Mouse (Mus musculus) right cerebral cortex, postnatal 14 days (tissue): ENCODE results near the gene Pdik1l.

Experiments used
- DNase-seq: peaks from one replicate; pipeline ENCODE4 v3.0.0; 2022

The Pdik1l gene

GRCm38 (mm10) chr4:134287575-134288025 lies at the start of gene Pdik1l:
Pdik1l (minus strand) TSS chr4:134287895.
- peak; percentile 73 for DNase-seq

- DNase-seq, result no peak
These were observed 42.6 kb upstream of the Pdik1l start for GRCm38 (mm10) chr4:134330281-134330680.

GRCm38 (mm10) chr4:134328832-134329231 lies 41.1 kb upstream of the Pdik1l start:
- no peak for DNase-seq

GRCm38 (mm10) chr4:134328151-134328550 lies 40.5 kb upstream of the Pdik1l start:
- no peak for DNase-seq

GRCm38 (mm10) chr4:134326859-134327530 lies 39.3 kb upstream of the Pdik1l start:
- no peak for DNase-seq

GRCm38 (mm10) chr4:134324655-134325054 lies 37.0 kb upstream of the Pdik1l start:
- DNase-seq, result no peak

- no peak for DNase-seq
These were observed 33.8 kb upstream of the Pdik1l start for GRCm38 (mm10) chr4:134321524-134321923.

- DNase-seq, result no peak
These were observed 32.0 kb upstream of the Pdik1l start for GRCm38 (mm10) chr4:134319674-134320073.

- no peak for DNase-seq
These were observed 31.4 kb upstream of the Pdik1l start for GRCm38 (mm10) chr4:134319074-134319473.

GRCm38 (mm10) chr4:134316390-134316789 lies 28.7 kb upstream of the Pdik1l start:
- DNase-seq, result no peak

- DNase-seq, result no peak
These were observed 27.8 kb upstream of the Pdik1l start for GRCm38 (mm10) chr4:134315470-134315869.

- no peak for DNase-seq
These were observed 27.2 kb upstream of the Pdik1l start, which contains the start of gene Trim63 for GRCm38 (mm10) chr4:134314876-134315275. Trim63 (plus strand) TSS chr4:134315120.

- DNase-seq, result no peak
These were observed 26.5 kb upstream of the Pdik1l start for GRCm38 (mm10) chr4:134314081-134314655.

- DNase-seq, result no peak
These were observed 25.2 kb upstream of the Pdik1l start for GRCm38 (mm10) chr4:134312901-134313300.

GRCm38 (mm10) chr4:134312341-134312740 lies 24.6 kb upstream of the Pdik1l start:
- no peak for DNase-seq

- DNase-seq, result no peak
These were observed 24.1 kb upstream of the Pdik1l start for GRCm38 (mm10) chr4:134311784-134312183.

GRCm38 (mm10) chr4:134310656-134311055 lies 23.0 kb upstream of the Pdik1l start:
- no peak for DNase-seq

- DNase-seq, result no peak
These were observed 22.4 kb upstream of the Pdik1l start for GRCm38 (mm10) chr4:134310106-134310505.

GRCm38 (mm10) chr4:134307367-134308072 lies 19.8 kb upstream of the Pdik1l start:
- peak; percentile 78 for DNase-seq

GRCm38 (mm10) chr4:134306963-134307362 lies 19.3 kb upstream of the Pdik1l start:
- no peak for DNase-seq

- no peak for DNase-seq
These were observed 14.4 kb upstream of the Pdik1l start for GRCm38 (mm10) chr4:134302084-134302483.

GRCm38 (mm10) chr4:134300316-134300715 lies 12.6 kb upstream of the Pdik1l start:
- DNase-seq, result no peak

GRCm38 (mm10) chr4:134299498-134299810 lies 11.8 kb upstream of the Pdik1l start:
- DNase-seq, result no peak
